Mouse (Mus musculus) kidney, postnatal 0 days (tissue): ENCODE measurements at regions not wholly inside any gene's neighbourhood (a gene's known extent, or its start where the extent isn't known, plus 50 kb on each side); places are given as distances from the start of the nearest gene placed in this dataset.
A peak's percentile ranks its signal among the peaks of the same experiment; 100 is the strongest.

Experiments
- ATAC-seq: fragments of 200-750 bp; cut with Nextera tagmentation; replicated peaks from 2 replicates; pipeline ENCODE4 v1.8.0; 2017; ENCODE audit warnings: low read depth, moderate number of reproducible peaks, moderate TSS enrichment, moderate library complexity; ENCODE audit not compliant: low FRiP score
- DNase-seq: peaks from one replicate; pipeline ENCODE4 v3.0.0-alpha.2; 2016; ENCODE audit warnings: low spot score
- H3K27ac ChIP-seq: fragments of 300-500 bp; sonication (generic); 2 replicates; pipeline ENCODE4 v1.5.1; 2014; ENCODE audit warnings: mild to moderate bottlenecking
- H3K27me3 ChIP-seq: fragments of 300-500 bp; sonication (generic); 2 replicates; pipeline ENCODE4 v1.6.1; 2014; ENCODE audit warnings: low read length, mixed read lengths; ENCODE audit not compliant: insufficient read depth
- H3K36me3 ChIP-seq: fragments of 300-500 bp; sonication (generic); 2 replicates; pipeline ENCODE4 v1.6.1; 2014; ENCODE audit warnings: low read length, mixed read lengths; ENCODE audit not compliant: insufficient read depth
- H3K4me1 ChIP-seq: fragments of 300-500 bp; sonication (generic); replicated peaks from 2 replicates; pipeline ENCODE4 v1.6.1; 2014; ENCODE audit warnings: antibody characterized with exemption, low read length, mixed read lengths; ENCODE audit not compliant: insufficient read depth
- H3K4me2 ChIP-seq: fragments of 300-500 bp; sonication (generic); 2 replicates; pipeline ENCODE4 v1.6.1; 2014; ENCODE audit warnings: mild to moderate bottlenecking, low read length, moderate library complexity, mixed read lengths
- H3K4me3 ChIP-seq: fragments of 300-500 bp; sonication (generic); replicated peaks from 2 replicates; pipeline ENCODE4 v1.5.1; 2014; ENCODE audit warnings: low read depth, low read length
- H3K9ac ChIP-seq: fragments of 300-500 bp; sonication (generic); 2 replicates; pipeline ENCODE4 v1.6.1; 2014; ENCODE audit warnings: low read depth, low read length
- H3K9me3 ChIP-seq: fragments of 300-500 bp; sonication (generic); replicated peaks from 2 replicates; pipeline ENCODE4 v1.6.1; 2016; ENCODE audit warnings: low read length, inconsistent platforms, mixed read lengths
- CTCF ChIP-seq: IDR thresholded peaks from 2 replicates; pipeline ENCODE4 v1.5.1; 2016; ENCODE audit warnings: antibody characterized with exemption, low read depth, mild to moderate bottlenecking, moderate library complexity
- WGBS: fragments of 180-500 bp; shearing (Covaris S2); extraction: QIAGEN DNeasy Blood & Tissue Kit; methylation state at CpG from one replicate; pipeline ENCODE4 v1.1.7; 2014; 5-methylcytosine and 5-hydroxymethylcytosine counted together

DNA sequence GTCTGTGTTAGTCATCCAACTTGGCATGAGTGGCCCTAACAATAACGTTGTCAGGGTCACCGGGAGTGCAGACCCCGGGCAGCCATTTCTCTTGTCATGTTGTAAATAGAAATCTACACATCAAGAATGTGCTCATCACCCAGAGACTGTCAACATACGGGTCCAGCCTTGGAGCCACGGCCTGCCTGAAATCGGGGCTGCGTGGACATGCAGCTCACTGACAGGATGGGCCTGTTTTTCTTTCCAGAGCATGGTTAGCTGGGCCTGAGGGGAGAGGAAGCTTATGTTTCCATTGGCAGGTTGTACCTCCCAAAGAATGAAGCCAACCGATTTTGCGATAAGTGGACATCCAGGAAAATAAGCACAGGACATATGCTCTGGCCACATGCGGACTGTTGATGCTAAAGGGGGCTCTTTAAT lies 101.1 kb downstream of the Spata18 start:
- 62% methylated on average over 10 of the region's 10 CpGs for WGBS

DNA sequence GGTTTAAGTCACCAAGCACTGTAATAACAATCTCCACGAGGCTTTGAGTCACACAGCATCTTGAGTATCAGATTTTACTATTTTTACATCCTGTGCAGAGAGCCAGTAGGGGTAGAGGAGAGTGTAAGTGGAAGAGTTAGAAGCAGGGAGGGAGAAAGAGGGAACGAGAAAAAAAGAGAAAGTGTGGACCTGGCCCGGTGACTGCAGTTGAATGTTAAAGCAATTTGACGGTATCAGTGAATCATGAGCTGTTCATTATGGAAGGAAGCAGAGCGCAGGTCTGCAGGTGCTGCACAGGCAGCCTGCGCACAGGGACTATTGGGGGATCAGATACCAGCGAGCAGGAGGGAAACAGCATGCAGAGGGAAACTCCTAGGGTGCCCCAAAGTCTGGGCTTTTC lies 102.6 kb downstream of the Spata18 start:
- TF ChIP-seq CTCF = no peak
- H3K36me3 ChIP-seq = no peaks in the 10 kb centered on the region
- no peaks in the 10 kb centered on the region for H3K9me3 ChIP-seq
- no peak overlapping the region for H3K9ac ChIP-seq
- no peak overlapping the region for H3K4me2 ChIP-seq
- H3K4me3 ChIP-seq = no peak overlapping the region
- H3K4me1 ChIP-seq = no peaks in the 10 kb centered on the region
- DNase-seq = no peak
- H3K27me3 ChIP-seq = no peaks in the 10 kb centered on the region
- no peak for ATAC-seq
- WGBS = 27% methylated on average over 7 of the region's 7 CpGs
- no peak overlapping the region for H3K27ac ChIP-seq

More for the DNA sequence above, 101.1 kb downstream of the Spata18 start:
- ATAC-seq = no peak
- H3K4me2 ChIP-seq = no peak overlapping the region
- DNase-seq = no peak
- no peak overlapping the region for H3K4me3 ChIP-seq
- no peak overlapping the region for H3K9ac ChIP-seq
- H3K27ac ChIP-seq = no peak overlapping the region
- no peaks in the 10 kb centered on the region for H3K36me3 ChIP-seq
- no peaks in the 10 kb centered on the region for H3K9me3 ChIP-seq
- TF ChIP-seq CTCF = no peak
- H3K4me1 ChIP-seq = no peaks in the 10 kb centered on the region
- H3K27me3 ChIP-seq = no peaks in the 10 kb centered on the region

DNA sequence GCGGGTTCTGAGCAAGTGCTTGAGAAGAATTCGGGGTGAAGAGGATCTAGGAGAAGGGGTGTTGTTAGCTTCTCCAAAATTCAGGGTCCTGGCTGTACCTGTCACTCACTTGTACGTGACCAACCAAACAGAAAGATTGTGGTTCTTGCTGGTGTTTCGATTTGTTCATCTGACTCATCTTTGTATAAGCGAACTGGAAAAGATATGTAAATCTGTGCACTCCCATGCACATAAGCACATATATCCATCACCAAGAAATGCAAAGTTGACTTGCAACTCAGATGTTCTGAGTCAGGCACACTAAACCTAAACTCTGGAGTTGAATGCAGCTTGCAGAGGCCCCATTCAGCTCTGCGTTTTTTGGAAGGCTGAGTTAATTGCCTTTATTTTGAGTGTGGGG lies 107.4 kb downstream of the Spata18 start:
- TF ChIP-seq CTCF = no peak
- Histone ChIP-seq H3K4me3 (no peak overlapping the region), H3K9me3 (no peaks in the 10 kb centered on the region), H3K9ac (no peak overlapping the region), H3K27me3 (no peaks in the 10 kb centered on the region), H3K36me3 (no peaks in the 10 kb centered on the region), H3K27ac (no peak overlapping the region), H3K4me2 (no peak overlapping the region), H3K4me1 (no peaks in the 10 kb centered on the region; the same call in 1 of the 2 replicates)
- ATAC-seq = no peak
- DNase-seq = no peak
- 84% methylated on average over 6 of the region's 6 CpGs for WGBS

DNA sequence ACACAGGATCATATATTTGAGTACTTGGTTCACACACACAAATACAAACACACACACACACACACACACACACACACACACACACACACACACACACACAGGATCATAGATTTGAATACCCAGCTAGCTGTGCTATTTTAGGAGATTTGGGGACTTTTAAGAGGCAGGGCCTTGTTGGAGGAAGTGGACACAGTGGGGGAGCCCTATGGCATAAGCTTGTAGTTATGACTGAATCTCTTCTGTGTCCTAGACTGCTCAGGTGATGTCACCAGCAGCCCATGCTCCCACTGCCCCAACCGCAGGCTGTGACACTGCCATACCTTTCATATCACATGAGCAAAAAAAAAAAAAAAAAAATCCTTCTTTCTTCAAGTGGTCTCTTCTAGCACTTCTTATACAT lies 110.1 kb downstream of the Spata18 start:
- Histone ChIP-seq H3K36me3 (no peaks in the 10 kb centered on the region), H3K4me2 (no peak overlapping the region), H3K27me3 (no peaks in the 10 kb centered on the region), H3K9ac (no peak overlapping the region), H3K9me3 (no peaks in the 10 kb centered on the region), H3K4me1 (no peaks in the 10 kb centered on the region; the same call in 1 of the 2 replicates), H3K27ac (no peak overlapping the region), H3K4me3 (no peak overlapping the region)
- WGBS = 85% methylated on average over 1 of the region's 1 CpGs
- ATAC-seq (no peak), DNase-seq (no peak)
- TF ChIP-seq CTCF = no peak

DNA sequence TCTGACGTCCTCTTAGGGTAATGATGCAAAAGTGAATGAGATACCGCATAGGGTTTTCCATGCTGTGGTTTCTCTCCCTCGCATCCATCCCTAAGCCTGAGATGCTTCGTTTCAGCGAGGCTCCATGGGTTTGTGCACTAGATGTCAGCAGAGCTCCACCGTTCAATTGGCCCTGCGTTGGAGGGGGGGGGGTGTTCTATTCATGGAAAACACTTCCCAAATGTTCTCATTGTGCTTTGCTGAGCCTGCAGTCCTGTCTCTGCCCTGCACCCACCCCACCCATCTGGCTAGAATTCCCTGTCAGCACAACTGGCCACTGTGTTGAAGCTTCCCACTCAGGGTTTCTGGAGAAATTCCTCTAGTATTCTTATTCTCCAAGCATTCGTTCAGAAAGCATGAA lies 110.5 kb downstream of the Spata18 start:
- ATAC-seq = peak; percentile 54; the same call in 1 of the 2 replicates
- no peaks in the 10 kb centered on the region for H3K36me3 ChIP-seq
- no peaks in the 10 kb centered on the region for H3K27me3 ChIP-seq
- no peaks in the 10 kb centered on the region; the same call in 1 of the 2 replicates for H3K4me1 ChIP-seq
- H3K27ac ChIP-seq = no peak overlapping the region
- TF ChIP-seq CTCF = peak; percentile 87
- no peak overlapping the region for H3K4me2 ChIP-seq
- no peak overlapping the region for H3K4me3 ChIP-seq
- WGBS = 24% methylated on average over 8 of the region's 8 CpGs
- no peak overlapping the region for H3K9ac ChIP-seq
- DNase-seq = peak; percentile 85
- H3K9me3 ChIP-seq = no peaks in the 10 kb centered on the region

DNA sequence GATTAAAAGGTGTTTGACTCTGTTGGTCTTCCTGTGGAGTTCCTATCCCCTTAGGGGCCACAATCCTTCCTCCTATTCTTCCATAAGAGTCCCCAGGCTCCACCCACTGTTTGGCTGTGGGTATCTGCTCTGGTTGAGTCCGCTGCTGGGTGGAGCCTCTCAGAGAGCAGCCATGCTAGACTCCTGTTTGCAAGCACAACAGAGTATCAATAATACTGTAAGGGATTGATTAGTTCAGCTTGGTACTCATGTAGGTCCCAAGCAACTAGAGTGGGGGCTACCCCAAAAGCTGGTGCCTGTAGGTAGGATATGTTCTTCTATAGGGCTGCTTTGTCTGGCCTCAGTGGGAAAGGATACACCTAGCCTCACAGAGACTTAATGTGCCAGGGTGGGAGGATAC lies 113.0 kb downstream of the Spata18 start:
- Histone ChIP-seq H3K27me3 (no peaks in the 10 kb centered on the region), H3K27ac (no peak overlapping the region), H3K4me3 (no peak overlapping the region), H3K4me1 (no peaks in the 10 kb centered on the region; the same call in 1 of the 2 replicates), H3K4me2 (no peak overlapping the region), H3K36me3 (no peaks in the 10 kb centered on the region), H3K9me3 (no peaks in the 10 kb centered on the region), H3K9ac (no peak overlapping the region)
- TF ChIP-seq CTCF = no peak
- no peak for ATAC-seq
- WGBS = 85% methylated on average over 1 of the region's 1 CpGs
- DNase-seq = no peak

DNA sequence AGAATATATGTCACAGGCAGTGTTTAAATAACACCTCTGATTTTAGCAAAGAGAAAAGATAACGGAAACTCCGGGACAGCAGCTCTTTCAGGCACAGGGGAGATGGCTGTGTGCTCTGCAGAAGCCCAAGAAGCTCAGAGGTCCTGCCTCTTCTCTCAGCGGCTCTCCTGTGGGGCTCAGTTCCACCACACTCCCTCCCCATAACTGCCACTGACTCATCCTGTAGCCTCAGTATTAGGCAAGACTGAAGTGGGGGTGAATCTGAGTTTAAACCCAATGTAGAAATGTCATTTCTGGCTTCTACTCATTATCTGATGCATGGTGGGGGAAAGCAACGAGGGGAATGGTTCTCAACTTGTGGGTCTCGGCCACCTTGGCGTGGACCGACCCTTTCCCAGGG lies 114.3 kb downstream of the Spata18 start:
- Histone ChIP-seq H3K36me3 (no peaks in the 10 kb centered on the region), H3K9ac (no peak overlapping the region), H3K4me2 (no peak overlapping the region), H3K9me3 (no peaks in the 10 kb centered on the region), H3K27ac (no peak overlapping the region), H3K4me3 (no peak overlapping the region), H3K27me3 (no peaks in the 10 kb centered on the region), H3K4me1 (no peaks in the 10 kb centered on the region; the same call in 1 of the 2 replicates)
- WGBS = 90% methylated on average over 7 of the region's 7 CpGs
- TF ChIP-seq CTCF = no peak
- ATAC-seq = no peak
- no peak for DNase-seq
